Mouse (Mus musculus): ENCODE data around the gene Chic2. TPM values are rescaled to one million over a fixed set of nuclear protein-coding genes. Genes with fewer than 3 reads are reported as not detected.

Gene Chic2
- total RNA-seq, 2 experiments from 2014 or later: 27.7 to 29.3 TPM

DNA sequence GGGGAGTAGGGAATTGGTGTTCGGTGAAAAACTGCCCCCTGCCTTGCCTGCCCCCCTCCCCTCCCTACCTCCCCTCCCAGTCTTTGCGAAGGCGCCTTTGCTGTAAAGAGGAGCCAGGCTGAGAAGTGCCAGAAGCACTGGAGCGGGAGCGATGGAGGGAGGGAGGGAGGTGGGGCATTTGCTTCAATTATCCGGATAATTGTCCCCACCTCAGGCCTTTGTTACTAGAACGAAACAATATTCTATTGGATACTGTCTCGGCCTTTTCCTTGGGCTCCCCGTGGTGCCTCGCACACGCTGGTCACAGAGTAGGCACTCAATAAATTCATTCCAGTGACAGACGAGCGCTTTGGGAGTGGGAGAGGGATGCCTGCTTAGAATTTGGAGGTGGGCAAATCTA is 25.6 kb upstream of the Chic2 start:
- intact Hi-C loops (cut with DNase I): no loop called here
- DNase-seq: no peak

- intact Hi-C loops (cut with DNase I): no loop called here
- DNase-seq: peak in 1 of 2 experiments; percentile 51
Observed at GRCm38 (mm10) chr5:75067125-75067756, 22.7 kb upstream of the Chic2 start.

GRCm38 (mm10) chr5:75066715-75067114 is 22.1 kb upstream of the Chic2 start:
- intact Hi-C loops (cut with DNase I): no loop called here
- DNase-seq: no peak

GRCm38 (mm10) chr5:75063177-75063576 is 18.6 kb upstream of the Chic2 start:
- no peak for DNase-seq
- intact Hi-C loops (cut with DNase I): no loop called here

DNA sequence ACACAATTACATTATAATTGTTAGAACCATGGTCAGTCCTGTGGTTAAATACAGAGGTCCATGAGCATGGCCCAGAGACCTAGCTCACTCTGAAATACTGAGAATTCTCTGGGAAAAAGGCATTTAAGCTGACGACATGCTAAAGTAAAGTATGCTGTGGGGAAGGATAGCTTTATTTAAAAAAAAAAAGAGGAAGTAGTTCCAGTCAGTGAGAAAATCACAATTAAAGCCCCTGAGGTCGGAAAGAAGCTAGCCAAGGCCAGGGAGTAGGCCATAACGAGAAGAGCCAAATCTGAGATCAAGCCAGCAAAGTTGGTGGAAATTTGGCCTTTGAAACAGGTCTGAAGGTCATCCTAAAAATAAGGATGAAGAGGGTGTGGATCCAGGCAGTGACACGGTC is 6.5 kb upstream of the Chic2 start:
- intact Hi-C loops (cut with DNase I): no loop called here
- no peak for DNase-seq

GRCm38 (mm10) chr5:75046681-75047321 is 2.2 kb upstream of the Chic2 start:
- intact Hi-C loops (cut with DNase I): no loop called here

DNA sequence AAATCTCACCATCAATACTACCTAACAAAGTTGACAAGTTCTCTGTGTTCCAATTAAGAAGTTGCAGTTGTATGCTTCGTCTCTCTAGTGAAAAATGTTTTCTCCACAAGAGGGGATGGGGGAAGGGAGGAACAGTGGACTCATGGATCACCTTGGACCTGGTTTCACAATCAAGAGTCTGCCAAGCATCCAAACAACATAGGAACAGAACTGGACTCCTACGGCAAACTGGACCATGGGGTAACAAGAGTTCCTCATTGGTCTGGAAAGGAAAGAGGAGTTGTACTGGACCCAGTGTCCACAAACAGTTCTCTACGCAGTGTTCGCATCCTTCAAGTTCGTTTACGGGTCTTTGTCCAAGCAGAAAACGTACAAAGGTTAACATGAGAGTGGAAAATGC is 797 bp upstream of the Chic2 start:
- DNase-seq: no peak
- intact Hi-C loops (cut with DNase I): loop anchor here (2.0 kb wide), 1 partner anchor 71 kb away; no protein-coding TSS in a partner anchor

More at GRCm38 (mm10) chr5:75046681-75047321, 2.2 kb upstream of the Chic2 start:
- DNase-seq: peak; percentile 65 to 74

DNA sequence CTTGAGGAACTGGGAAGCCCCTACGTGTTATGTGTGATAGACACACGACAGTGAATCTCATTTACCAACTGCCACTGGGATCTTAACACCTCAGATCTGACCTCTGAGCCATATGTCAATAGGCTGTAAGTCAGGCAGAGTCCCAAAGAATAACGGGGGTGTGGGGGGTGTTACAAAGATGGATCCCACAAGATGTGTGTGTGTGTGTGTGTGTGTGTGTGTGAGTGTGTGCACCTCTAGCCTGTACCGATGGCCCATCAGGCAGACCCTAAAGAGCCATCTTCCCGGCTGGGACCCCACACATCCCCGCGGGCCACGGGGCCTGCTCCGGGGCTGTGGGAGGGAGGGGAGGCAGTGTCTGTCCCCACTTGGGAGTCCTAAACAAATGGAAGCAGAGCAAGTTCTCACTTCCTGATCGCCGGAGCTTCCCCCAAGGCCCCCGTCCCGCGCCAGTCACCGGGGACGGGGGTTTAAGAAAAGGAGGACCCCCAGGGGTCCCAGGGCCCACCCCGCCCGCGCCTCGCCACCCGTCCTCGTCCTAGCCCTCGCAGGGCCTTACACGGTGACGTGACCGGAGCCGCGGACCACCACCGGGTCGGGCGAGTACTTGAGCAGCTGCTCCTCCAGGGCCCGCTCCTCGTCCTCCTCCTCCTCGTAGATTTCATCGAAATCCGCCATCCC is 813 bp downstream of the Chic2 start:
- intact Hi-C loops (cut with DNase I): loop anchor here (2.0 kb wide), 1 partner anchor 69 kb away; no protein-coding TSS in a partner anchor
- no peak for DNase-seq

DNA sequence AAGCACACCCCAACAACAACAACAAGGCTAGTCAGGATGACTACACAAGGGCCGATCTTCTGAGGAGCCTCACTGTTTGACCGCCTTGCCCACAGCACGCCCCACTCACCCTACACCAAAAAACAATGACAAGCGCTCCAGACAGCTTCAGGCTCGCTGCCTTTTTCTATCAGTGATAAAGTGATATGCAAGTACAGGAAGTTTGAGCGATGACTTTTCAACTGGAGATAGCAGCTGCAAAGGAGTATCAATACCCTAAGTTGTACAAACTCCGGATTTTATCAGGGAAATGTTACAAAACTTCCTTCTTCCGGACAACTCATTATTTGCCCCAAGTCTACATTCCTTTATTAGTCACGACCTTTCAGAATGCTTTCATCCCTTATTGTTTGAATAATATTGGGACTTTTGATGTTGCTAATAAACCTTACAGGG is 1.5 kb downstream of the Chic2 start:
- intact Hi-C loops (cut with DNase I): no loop called here
- peak in 1 of 2 experiments; percentile 13 for DNase-seq

GRCm38 (mm10) chr5:75039307-75039706 is 5.3 kb downstream of the Chic2 start:
- no peak for DNase-seq
- intact Hi-C loops (cut with DNase I): no loop called here

DNA sequence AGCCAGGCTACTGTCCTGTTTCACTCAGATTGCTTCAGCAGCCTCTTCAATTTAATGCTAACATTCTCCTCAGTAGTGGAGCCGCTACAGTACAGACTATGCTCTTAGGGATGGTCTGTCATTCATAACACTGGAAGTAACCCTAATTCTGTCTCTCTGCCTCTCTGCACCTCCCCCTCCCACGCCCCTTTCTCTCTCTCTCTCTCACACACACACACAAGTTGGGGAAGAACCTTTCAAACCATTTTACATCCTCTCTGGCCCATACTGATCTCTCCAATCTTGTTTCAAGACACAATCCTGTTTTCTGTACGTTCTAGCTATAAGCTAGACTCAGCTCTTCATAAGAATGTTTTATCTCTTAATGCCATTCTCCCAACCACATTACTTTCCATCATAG is 9.1 kb downstream of the Chic2 start:
- intact Hi-C loops (cut with DNase I): no loop called here

GRCm38 (mm10) chr5:75014768-75015167 is 29.8 kb downstream of the Chic2 start:
- intact Hi-C loops (cut with DNase I): no loop called here
- DNase-seq: no peak

More for the DNA sequence above, 9.1 kb downstream of the Chic2 start:
- no peak for DNase-seq

- DNase-seq: no peak
- intact Hi-C loops (cut with DNase I): no loop called here
Observed at GRCm38 (mm10) chr5:75012771-75013421, 31.7 kb downstream of the Chic2 start.

DNA sequence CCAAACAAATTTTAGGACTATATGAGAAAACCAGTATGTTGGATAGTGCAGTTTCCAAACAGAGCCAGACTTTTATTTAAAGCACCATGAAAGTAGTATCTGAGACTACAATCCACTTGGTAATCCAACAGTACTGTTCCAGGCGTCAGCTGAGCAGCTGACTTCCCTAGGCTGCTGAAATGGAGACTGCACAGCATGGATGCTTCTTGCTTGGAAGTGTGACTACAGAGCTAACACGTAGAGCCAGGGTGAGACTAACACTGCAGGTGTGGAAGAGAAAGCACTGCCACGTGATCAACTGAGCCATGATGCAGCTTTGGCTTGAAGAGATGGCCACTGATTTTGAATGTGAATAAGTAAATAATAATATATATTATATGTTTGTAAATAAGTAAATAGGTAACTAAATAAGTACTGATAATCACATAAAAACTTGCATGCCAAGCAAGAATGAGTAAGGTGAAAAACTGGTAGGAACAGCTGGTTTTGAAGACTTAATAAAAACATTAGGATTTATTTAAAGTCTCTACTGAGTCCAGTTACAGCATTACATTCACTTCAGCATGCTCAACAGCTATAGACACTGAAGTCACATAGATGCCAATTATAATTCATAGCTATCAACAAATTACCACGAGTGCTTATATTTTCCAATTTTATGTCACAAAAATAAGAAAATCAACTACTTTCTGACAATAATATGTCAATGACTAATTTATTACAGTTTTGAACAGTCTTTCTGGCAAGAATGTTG is 32.4 kb downstream of the Chic2 start:
- intact Hi-C loops (cut with DNase I): no loop called here
- no peak for DNase-seq

DNA sequence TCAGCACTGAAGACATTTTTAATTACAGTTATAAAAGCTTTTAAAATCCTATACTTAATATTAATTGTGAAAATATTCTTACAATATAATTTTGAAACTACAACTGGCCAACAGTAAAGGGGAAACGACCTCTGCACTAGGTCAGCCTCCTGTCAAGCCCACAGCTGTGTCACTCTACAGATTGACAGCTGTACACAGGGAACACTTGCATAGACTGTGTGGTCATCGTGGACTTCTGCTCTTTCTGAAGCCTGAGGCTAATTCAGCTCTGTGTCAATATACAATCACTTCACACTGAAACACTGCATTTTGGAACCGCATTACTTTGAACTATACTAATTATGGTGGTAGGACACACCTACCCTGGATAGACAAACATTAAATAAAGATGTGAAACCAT is 39.8 kb downstream of the Chic2 start:
- intact Hi-C loops (cut with DNase I): no loop called here
- no peak for DNase-seq

DNA sequence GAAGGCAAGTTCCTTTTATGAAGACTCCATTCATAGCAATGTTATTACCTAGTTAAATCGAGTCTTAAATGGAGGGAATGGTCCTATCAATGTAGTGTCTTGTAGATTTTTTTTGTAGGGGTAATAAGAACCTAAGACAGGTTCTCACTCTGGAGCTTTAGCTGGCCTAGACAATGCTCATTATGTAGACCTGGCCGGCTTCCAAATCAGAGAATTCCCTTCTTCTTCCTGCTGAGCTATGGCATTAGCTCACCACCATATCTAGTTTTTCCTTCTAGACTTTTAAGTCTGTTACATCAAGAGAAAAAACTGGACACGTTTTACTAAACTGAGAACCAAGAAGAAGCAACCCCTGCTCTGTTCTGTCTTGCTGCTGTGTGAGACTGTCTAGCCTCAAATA is 42.5 kb downstream of the Chic2 start:
- peak; percentile 24 to 32 for DNase-seq
- intact Hi-C loops (cut with DNase I): no loop called here

- intact Hi-C loops (cut with DNase I): no loop called here
- DNase-seq: no peak
Observed at GRCm38 (mm10) chr5:74998716-74999512, 45.7 kb downstream of the Chic2 start.

DNA sequence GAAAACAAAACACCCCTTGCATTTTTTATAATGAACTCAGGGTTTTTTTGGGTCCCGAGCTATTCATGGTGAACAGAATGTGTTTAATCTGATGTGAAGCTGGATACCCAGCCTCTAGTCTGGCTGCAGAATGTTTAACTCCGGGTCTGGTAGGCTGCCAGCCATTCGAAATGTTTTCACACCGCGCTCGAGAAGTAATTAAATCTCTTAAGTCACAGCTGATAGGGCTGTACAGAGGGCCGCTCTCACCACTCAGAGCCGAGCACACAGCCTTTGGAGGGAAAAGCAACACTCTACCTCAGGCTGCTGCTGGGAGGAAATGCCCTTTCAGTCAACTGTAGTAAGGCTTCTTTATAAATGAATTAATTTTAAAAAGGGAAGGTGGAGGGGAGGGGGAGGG is 49.6 kb downstream of the Chic2 start:
- intact Hi-C loops (cut with DNase I): no loop called here
- DNase-seq: peak in 1 of 2 experiments; percentile 11

- DNase-seq: no peak
- intact Hi-C loops (cut with DNase I): no loop called here
Observed at GRCm38 (mm10) chr5:74984101-74984500, 60.5 kb downstream of the Chic2 start.

GRCm38 (mm10) chr5:74980574-74980973 is 64.0 kb downstream of the Chic2 start:
- DNase-seq: no peak
- intact Hi-C loops (cut with DNase I): no loop called here
